Mouse (Mus musculus): ENCODE measurements at regions not wholly inside any gene's neighbourhood (a gene's known extent, or its start where the extent isn't known, plus 50 kb on each side); places are given as distances from the start of the nearest gene placed in this dataset.

DNA sequence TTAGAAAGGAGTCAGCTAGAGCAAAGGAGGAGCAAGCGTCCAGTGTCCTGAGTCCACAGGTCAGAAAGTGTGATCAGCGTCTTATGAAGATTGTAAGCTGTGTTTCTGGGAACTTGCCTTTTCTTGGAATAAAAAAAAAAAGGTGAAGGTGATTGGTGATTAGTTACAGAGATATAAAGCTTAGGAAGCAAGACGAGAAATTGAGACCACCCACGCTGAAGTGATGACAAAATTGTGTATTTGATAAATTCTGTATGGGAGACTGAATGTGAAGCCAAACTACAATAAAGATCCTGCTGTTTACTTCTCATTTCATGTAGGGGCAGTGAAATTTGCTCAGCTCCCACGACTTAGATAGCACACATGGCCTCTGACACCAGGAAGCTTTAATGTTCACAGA, 109.0 kb upstream of the Spats2l start:
- no peak for DNase-seq (ENCODE audit: low spot score)

DNA sequence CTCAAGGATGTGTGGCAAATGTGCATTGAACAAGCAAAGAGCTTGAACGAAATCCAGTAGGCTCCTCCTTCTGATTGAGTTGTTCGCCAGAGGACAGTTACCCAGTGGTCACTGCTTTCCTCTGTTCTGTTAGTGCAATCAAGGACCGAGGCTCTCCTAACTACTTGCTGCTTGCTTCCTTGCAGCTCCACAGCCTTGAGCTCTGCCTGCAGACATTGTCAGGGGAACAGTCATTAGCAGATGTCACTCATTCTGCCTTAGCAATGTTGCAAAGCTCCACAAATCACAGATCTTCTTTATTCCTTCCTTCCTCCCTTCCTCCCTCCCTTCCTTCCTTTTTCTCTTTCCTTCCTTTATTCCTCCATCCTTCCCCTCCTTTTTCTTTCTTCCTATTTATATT, 108.2 kb upstream of the Spats2l start:
- DNase-seq (ENCODE audit: low spot score) = no peak

GRCm38 (mm10) chr1:57666179-57666693, 107.7 kb upstream of the Spats2l start:
- no peak for DNase-seq (ENCODE audit: low spot score)

DNA sequence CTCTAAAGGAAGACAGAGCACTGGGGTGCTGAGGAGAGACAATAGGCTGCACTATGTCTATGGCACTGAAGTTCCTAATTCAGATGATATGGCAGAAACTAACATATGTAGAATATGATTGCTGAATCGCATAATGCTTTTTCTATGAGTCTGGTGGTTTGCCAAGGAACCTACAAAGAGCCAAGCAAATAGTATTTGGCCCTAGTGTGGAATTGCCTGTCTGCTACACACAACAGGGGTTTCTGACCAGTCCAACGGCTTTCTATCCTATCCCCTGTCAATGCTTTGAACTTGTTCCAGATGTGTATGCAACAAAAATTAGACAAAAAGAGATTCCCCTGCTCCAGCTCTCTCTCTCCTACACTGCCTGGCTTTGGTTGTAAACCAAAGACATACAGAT, 100.5 kb upstream of the Spats2l start:
- DNase-seq (ENCODE audit: low spot score) = no peak

- no peak for DNase-seq (ENCODE audit: low spot score)
Observed at GRCm38 (mm10) chr1:57673957-57674699, 99.8 kb upstream of the Spats2l start.

GRCm38 (mm10) chr1:57684387-57685162, 89.4 kb upstream of the Spats2l start:
- DNase-seq (ENCODE audit: low spot score) = no peak

GRCm38 (mm10) chr1:57689253-57689652, 84.7 kb upstream of the Spats2l start:
- DNase-seq (ENCODE audit: low spot score) = no peak

GRCm38 (mm10) chr1:57707906-57708305, 66.1 kb upstream of the Spats2l start:
- DNase-seq (ENCODE audit: low spot score) = no peak

- DNase-seq (ENCODE audit: low spot score) = no peak
Observed at GRCm38 (mm10) chr1:57712916-57713503, 61.0 kb upstream of the Spats2l start.

DNA sequence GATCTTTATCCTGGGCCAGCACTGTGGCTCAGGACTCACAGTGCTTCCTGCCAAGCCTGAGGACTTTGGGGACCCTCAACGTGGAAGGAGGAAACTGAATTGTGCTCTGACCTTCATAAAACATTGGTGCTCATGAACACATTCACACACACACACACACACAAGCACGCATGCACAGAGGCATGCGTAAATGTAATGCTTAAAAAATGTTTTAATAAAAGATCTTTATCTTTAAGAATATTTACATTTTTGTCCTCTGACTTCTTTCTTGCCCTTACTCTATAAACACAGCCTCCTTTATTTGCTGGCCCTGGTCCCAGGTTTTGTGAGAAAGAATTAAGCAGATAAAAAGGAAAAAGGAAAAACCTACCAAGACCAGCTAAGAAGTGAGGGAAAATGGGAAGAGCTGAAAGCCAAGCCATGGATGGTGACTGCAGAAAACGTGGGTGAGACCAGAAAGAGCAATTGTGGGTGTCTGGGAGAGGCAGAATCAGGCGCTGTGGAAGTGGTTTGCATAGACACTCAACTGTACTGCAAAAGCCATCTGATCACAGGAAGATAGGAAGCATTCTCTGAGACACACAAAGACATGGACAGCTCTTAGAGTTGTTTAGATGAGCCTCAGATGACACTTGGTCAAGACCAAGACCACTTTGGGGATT, 56.7 kb upstream of the Spats2l start:
- DNase-seq (ENCODE audit: low spot score) = no peak

DNA sequence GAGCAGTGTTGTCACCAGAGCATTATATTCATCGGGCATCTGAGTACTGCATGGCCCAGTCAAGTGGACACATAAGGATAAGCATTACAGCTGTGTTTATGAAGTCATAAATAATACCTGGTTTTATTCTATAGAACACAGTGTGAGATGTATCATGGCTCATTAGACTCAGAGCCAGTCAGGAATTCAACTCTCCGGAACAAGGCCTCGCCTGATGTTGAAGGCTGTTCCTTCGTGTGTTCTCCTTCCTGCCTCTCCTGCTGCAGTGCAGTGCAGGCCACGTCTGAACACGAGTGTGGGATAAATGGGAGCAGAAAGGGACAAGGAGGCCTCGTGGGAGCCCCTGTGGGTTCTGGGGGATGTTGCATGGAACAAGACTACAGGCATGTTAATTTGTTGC, 55.6 kb upstream of the Spats2l start:
- DNase-seq (ENCODE audit: low spot score) = no peak
